7 mouse cellular contexts compared by ENCODE assay signal in the genomic region with DNA sequence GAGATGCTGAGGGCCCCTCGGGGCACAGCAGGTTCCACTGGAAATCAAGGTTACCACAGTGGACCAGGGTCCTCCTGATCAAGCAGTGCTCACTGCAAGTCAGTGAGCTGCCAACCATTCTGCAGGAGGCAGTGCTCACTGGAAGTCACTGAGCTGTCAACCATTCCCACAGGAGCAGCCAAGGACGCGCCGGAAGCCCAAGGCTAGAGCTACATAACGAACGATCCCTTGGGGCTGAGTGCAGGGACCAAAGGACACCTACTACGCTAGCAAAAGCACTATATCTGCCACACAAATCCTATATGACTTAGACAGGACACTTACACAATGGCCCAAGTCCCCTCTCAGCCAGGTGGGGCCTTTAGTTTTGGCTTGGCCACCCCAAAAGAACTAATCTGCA. TPM values are rescaled to one million over a fixed set of nuclear protein-coding genes. Genes with fewer than 3 reads are reported as not detected.
DNase-seq lines count a peak whose midpoint lies in the region; ATAC-seq and TF ChIP-seq lines count a peak whose summit lies in the region.

No protein-coding gene starts in this region.

- H3K4me3 ChIP-seq in midbrain, embryonic 10.5 days, result no peak overlapping the region
- H3K4me3 ChIP-seq in midbrain, embryonic 11.5 days (ENCODE audit: low read depth, low read length), result no peak overlapping the region
- no peak overlapping the region for H3K4me3 ChIP-seq in small intestine, adult 2 months (ENCODE audit: low read depth, low read length)

- TF ChIP-seq CTCF in small intestine, adult 2 months (IDR thresholded peaks at IDR 0.05; ENCODE audit: extremely low read depth, insufficient read length, insufficient replicate concordance, low read depth, low read length), result no peak

- H3K9ac ChIP-seq in midbrain, embryonic 11.5 days (ENCODE audit: low read length), result no peak overlapping the region

- no peaks in the 10 kb centered on the region for H3K9me3 ChIP-seq in midbrain, embryonic 10.5 days (replicated peaks)
- no peaks in the 10 kb centered on the region for H3K9me3 ChIP-seq in midbrain, embryonic 11.5 days (ENCODE audit: control insufficient read depth, low read length)

- no peaks in the 10 kb centered on the region for H3K36me3 ChIP-seq in midbrain, embryonic 10.5 days
- H3K36me3 ChIP-seq in midbrain, embryonic 11.5 days (ENCODE audit: control insufficient read depth, insufficient read depth, low read length), result no peaks in the 10 kb centered on the region
- no peaks in the 10 kb centered on the region for H3K36me3 ChIP-seq in small intestine, adult 2 months (ENCODE audit: control insufficient read depth, insufficient read depth, low read length)

- 91% methylated on average over 7 of the region's 7 CpGs for WGBS in midbrain, embryonic 10.5 days
- 96% methylated on average over 7 of the region's 7 CpGs for WGBS in midbrain, embryonic 11.5 days
- WGBS in small intestine, adult 2 months, result 63% methylated on average over 7 of the region's 7 CpGs

- H3K4me2 ChIP-seq in midbrain, embryonic 11.5 days, result no peak overlapping the region

- 0 out of 2 replicates have a peak overlapping the region, but pooled peaks have one; percentile 10 for H3K27ac ChIP-seq in midbrain, embryonic 10.5 days (replicated peaks)
- no peak overlapping the region for H3K27ac ChIP-seq in midbrain, embryonic 11.5 days (ENCODE audit: low read depth, low read length)
- H3K27ac ChIP-seq in small intestine, adult 2 months (ENCODE audit: insufficient read depth, low read depth, low read length), result peak overlapping the region; percentile 3; the same call in 1 of the 2 replicates

- no peak for TF ChIP-seq POLR2A in small intestine, adult 2 months (IDR thresholded peaks at IDR 0.05; ENCODE audit: low read depth, low read length)

- H3K27me3 ChIP-seq in midbrain, embryonic 10.5 days (ENCODE audit: low read depth, poor library complexity, severe bottlenecking), result no peaks in the 10 kb centered on the region
- H3K27me3 ChIP-seq in midbrain, embryonic 11.5 days (ENCODE audit: control insufficient read depth, insufficient read depth, low read length), result no peaks in the 10 kb centered on the region; the same call in 1 of the 2 replicates
- H3K27me3 ChIP-seq in small intestine, adult 2 months (ENCODE audit: control insufficient read depth, insufficient read depth, low read length), result no peaks in the 10 kb centered on the region

- no peak for DNase-seq in midbrain, embryonic 10.5 days (ENCODE audit: low spot score)
- no peak for DNase-seq in midbrain, embryonic 11.5 days (ENCODE audit: low spot score, missing footprints)
- peak; percentile 49 to 61 for DNase-seq in heart, adult 9 months (ENCODE audit: low spot score in 2 of 2)
- peak; percentile 62 for DNase-seq in kidney, adult 11 months
- no peak for DNase-seq in cerebellum, adult 8-10 months
- DNase-seq in frontal cortex, postnatal 25 days (ENCODE audit: low spot score in 2 of 2), result no peak

- ATAC-seq in midbrain, embryonic 11.5 days (ENCODE audit: low FRiP score), result no peak

- peaks cover 30% of the 10 kb centered on the region for H3K4me1 ChIP-seq in midbrain, embryonic 10.5 days
- H3K4me1 ChIP-seq in midbrain, embryonic 11.5 days (ENCODE audit: control insufficient read depth, insufficient read depth, low read length), result peaks cover 13% of the 10 kb centered on the region
- peaks cover 35% of the 10 kb centered on the region for H3K4me1 ChIP-seq in small intestine, adult 2 months (ENCODE audit: control insufficient read depth, insufficient read depth, insufficient read length, low read length)

RNA-seq across cellular contexts. Expression of a gene that starts 5.6 kb away (rescaled TPM):
- polyA plus RNA-seq in midbrain, embryonic 10.5 days (2016; fragmentation: Nextera tagmentation; extraction: Ambion mirVana), result 2.3 and 2.5 TPM in 2 replicates
- polyA plus RNA-seq in midbrain, embryonic 11.5 days (2014; fragmentation: Nextera tagmentation; extraction: Ambion mirVana), result 2.6 and 2.8 TPM in 2 replicates
- polyA plus RNA-seq in small intestine, adult 2 months (2012; rRNA removed), result 50.9 and 96.7 TPM in 2 replicates

RNA-seq across cellular contexts. Expression of a gene that starts 27.4 kb away (rescaled TPM):
- 47.1 and 48.6 TPM in 2 replicates for polyA plus RNA-seq in midbrain, embryonic 10.5 days (2016; fragmentation: Nextera tagmentation; extraction: Ambion mirVana)
- 34.6 and 38.9 TPM in 2 replicates for polyA plus RNA-seq in midbrain, embryonic 11.5 days (2014; fragmentation: Nextera tagmentation; extraction: Ambion mirVana)
- polyA plus RNA-seq in small intestine, adult 2 months (2012; rRNA removed), result 180 and 300 TPM in 2 replicates

Comparison
In these comparisons a context has a peak if more than half of its experiments do, and no peak if none do; other contexts are left out.
1. DNase-seq: peak in heart, adult 9 months (2 of 2) and kidney, adult 11 months (single experiment); none in midbrain, embryonic 10.5 days (single experiment), midbrain, embryonic 11.5 days (single experiment), cerebellum, adult 8-10 months (single experiment) and frontal cortex, postnatal 25 days (0 of 2).
2. RNA of a gene that starts 5.6 kb away (polyA plus RNA-seq): 50.9 to 96.7 TPM in small intestine, adult 2 months; 2.6 to 2.8 TPM in midbrain, embryonic 11.5 days and 2.3 to 2.5 TPM in midbrain, embryonic 10.5 days; every median in the first group is over 10 times any median in the second.